Mouse (Mus musculus) liver, postnatal 0 days (tissue): Measurements from ENCODE around the gene Rasgef1a.

Source experiments
- CTCF ChIP-seq: sonication (generic); IDR thresholded peaks from 2 replicates; pipeline ENCODE4 v1.5.1; 2016; ENCODE audit warnings: antibody characterized with exemption, low read depth
- EP300 ChIP-seq: IDR thresholded peaks from 2 replicates; pipeline ENCODE4 v1.6.1; 2016; ENCODE audit warnings: antibody characterized with exemption, low read depth, mild to moderate bottlenecking

- TF ChIP-seq CTCF: no peak
- no peak for TF ChIP-seq EP300
Measured at GRCm38 (mm10) chr6:118063266-118063665, 52.0 kb downstream of the Rasgef1a start.
